Mouse (Mus musculus) heart, embryonic 11.5 days (tissue): ENCODE measurements around the gene Metrn. TPM values are rescaled to one million over a fixed set of nuclear protein-coding genes. Genes with fewer than 3 reads are reported as not detected.

Experiments used
- ATAC-seq: fragments of 200-750 bp; cut with Nextera tagmentation; replicated peaks from 2 replicates; pipeline ENCODE4 v1.8.0; 2017; ENCODE audit warnings: moderate library complexity; ENCODE audit not compliant: insufficient number of reproducible peaks, low FRiP score, low TSS enrichment
- H3K27ac ChIP-seq: fragments of 300-500 bp; sonication (generic); 2 replicates; pipeline ENCODE4 v1.5.1; 2014; ENCODE audit warnings: mild to moderate bottlenecking, low read depth, low read length
- H3K27me3 ChIP-seq: fragments of 300-500 bp; sonication (generic); 2 replicates; pipeline ENCODE4 v1.6.1; 2014; ENCODE audit warnings: mild to moderate bottlenecking, low read length, mixed read lengths; ENCODE audit not compliant: control insufficient read depth, insufficient read depth
- H3K36me3 ChIP-seq: fragments of 300-500 bp; sonication (generic); 2 replicates; pipeline ENCODE4 v1.6.1; 2014; ENCODE audit warnings: mild to moderate bottlenecking, low read length, moderate library complexity, mixed read lengths; ENCODE audit not compliant: control insufficient read depth, insufficient read depth
- H3K4me1 ChIP-seq: fragments of 300-500 bp; sonication (generic); 2 replicates; pipeline ENCODE4 v1.6.1; 2014; ENCODE audit warnings: low read length; ENCODE audit not compliant: control insufficient read depth, insufficient read depth
- H3K4me2 ChIP-seq: fragments of 300-500 bp; sonication (generic); 2 replicates; pipeline ENCODE4 v1.6.1; 2014; ENCODE audit warnings: mild to moderate bottlenecking, moderate library complexity
- H3K4me3 ChIP-seq: fragments of 300-500 bp; sonication (generic); 2 replicates; pipeline ENCODE4 v1.5.1; 2014; ENCODE audit warnings: low read depth, low read length
- H3K9ac ChIP-seq: fragments of 300-500 bp; sonication (generic); 2 replicates; pipeline ENCODE4 v1.6.1; 2014; ENCODE audit warnings: mild to moderate bottlenecking, low read depth, low read length, moderate library complexity
- H3K9me3 ChIP-seq: fragments of 300-500 bp; sonication (generic); replicated peaks from 2 replicates; pipeline ENCODE4 v1.6.1; 2016; ENCODE audit warnings: low read length; ENCODE audit not compliant: control insufficient read depth
- WGBS: fragments of 180-500 bp; shearing (Covaris S2); extraction: QIAGEN DNeasy Blood & Tissue Kit; methylation state at CpG from one replicate; pipeline ENCODE4 v1.1.7; 2014; ENCODE audit not compliant: insufficient replicate concordance; 5-methylcytosine and 5-hydroxymethylcytosine counted together
- polyA plus RNA-seq: library from polyadenylated mRNA; unstranded; fragments of >200 nt; fragmentation: Nextera tagmentation; extraction: Ambion mirVana; gene quantifications from 2 replicates; pipeline ENCODE4 v1.2.1, GENCODE M21; 2014

Metrn gene
- polyA plus RNA-seq, 1 experiment from 2014 or later: 6.2 TPM

GRCm38 (mm10) chr17:25828223-25828594 lies 31.3 kb upstream of the Metrn start:
- Histone ChIP-seq H3K36me3 (peaks cover 27% of the 10 kb centered on the region), H3K27me3 (no peaks in the 10 kb centered on the region), H3K4me1 (peaks cover 45% of the 10 kb centered on the region), H3K4me2 (peak overlapping the region; percentile 83), H3K4me3 (peak overlapping the region; percentile 69), H3K9me3 (no peaks in the 10 kb centered on the region), H3K9ac (peak overlapping the region; percentile 30; the same call in 1 of the 2 replicates), H3K27ac (peak overlapping the region; percentile 84; the same call in 1 of the 2 replicates)
- no peak for ATAC-seq
- whole genome bisulfite sequencing: 85% methylated on average over 8 of the region's 8 CpGs

GRCm38 (mm10) chr17:25827546-25828222 lies 30.7 kb upstream of the Metrn start:
- no peak overlapping the region for H3K9ac ChIP-seq
- H3K4me2 ChIP-seq: no peak overlapping the region; the same call in 1 of the 2 replicates
- no peak overlapping the region for H3K27ac ChIP-seq
- H3K36me3 ChIP-seq: peaks cover 27% of the 10 kb centered on the region
- peaks cover 45% of the 10 kb centered on the region for H3K4me1 ChIP-seq
- 0 out of 2 replicates have a peak, but pooled peaks cover 1% of the 10 kb centered on the region for H3K27me3 ChIP-seq
- peak overlapping the region; percentile 69; the same call in 1 of the 2 replicates for H3K4me3 ChIP-seq
- no peaks in the 10 kb centered on the region for H3K9me3 ChIP-seq
- WGBS: 94% methylated on average over 22 of the region's 22 CpGs
- no peak for ATAC-seq

GRCm38 (mm10) chr17:25827011-25827410 lies 30.1 kb upstream of the Metrn start:
- Histone ChIP-seq H3K36me3 (peaks cover 27% of the 10 kb centered on the region), H3K27ac (no peak overlapping the region), H3K9me3 (no peaks in the 10 kb centered on the region), H3K27me3 (peaks cover 5% of the 10 kb centered on the region; the same call in 1 of the 2 replicates), H3K4me3 (peak overlapping the region; percentile 2; the same call in 1 of the 2 replicates), H3K4me1 (peaks cover 43% of the 10 kb centered on the region), H3K9ac (no peak overlapping the region), H3K4me2 (no peak overlapping the region)
- no peak for ATAC-seq
- 93% methylated on average over 13 of the region's 13 CpGs for WGBS

DNA sequence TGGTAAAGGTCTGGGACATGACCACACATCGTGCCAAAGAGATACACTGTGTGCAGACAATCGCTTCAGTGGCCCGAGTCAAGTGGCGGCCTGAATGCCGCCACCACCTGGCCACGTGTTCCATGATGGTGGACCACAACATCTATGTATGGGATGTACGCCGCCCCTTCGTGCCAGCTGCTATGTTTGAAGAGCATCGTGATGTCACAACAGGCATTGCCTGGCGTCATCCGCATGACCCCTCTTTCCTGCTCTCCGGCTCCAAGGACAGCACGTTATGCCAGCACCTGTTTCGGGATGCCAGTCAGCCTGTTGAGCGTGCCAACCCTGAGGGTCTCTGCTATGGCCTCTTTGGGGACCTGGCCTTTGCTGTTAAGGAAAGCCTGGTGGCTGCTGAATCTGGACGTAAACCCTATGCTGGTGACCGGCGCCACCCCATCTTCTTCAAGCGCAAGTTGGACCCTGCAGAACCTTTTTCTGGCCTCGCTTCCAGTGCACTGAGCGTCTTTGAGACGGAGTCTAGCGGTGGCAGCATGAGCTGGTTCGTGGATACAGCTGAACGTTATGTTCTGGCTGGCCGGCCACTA lies 29.1 kb upstream of the Metrn start:
- Histone ChIP-seq H3K9me3 (no peaks in the 10 kb centered on the region), H3K4me3 (no peak overlapping the region), H3K36me3 (peaks cover 23% of the 10 kb centered on the region), H3K4me2 (no peak overlapping the region), H3K27ac (no peak overlapping the region), H3K9ac (no peak overlapping the region), H3K27me3 (peaks cover 10% of the 10 kb centered on the region), H3K4me1 (peaks cover 34% of the 10 kb centered on the region)
- no peak for ATAC-seq
- 93% methylated on average over 27 of the region's 27 CpGs for WGBS

GRCm38 (mm10) chr17:25825311-25825710 lies 28.4 kb upstream of the Metrn start:
- 85% methylated on average over 6 of the region's 6 CpGs for WGBS
- Histone ChIP-seq H3K36me3 (peaks cover 16% of the 10 kb centered on the region), H3K9ac (no peak overlapping the region), H3K4me2 (peak overlapping the region; percentile 97), H3K9me3 (no peaks in the 10 kb centered on the region), H3K27me3 (peaks cover 15% of the 10 kb centered on the region), H3K4me1 (peaks cover 28% of the 10 kb centered on the region), H3K4me3 (peak overlapping the region; percentile 70; the same call in 1 of the 2 replicates), H3K27ac (no peak overlapping the region)
- ATAC-seq: no peak

DNA sequence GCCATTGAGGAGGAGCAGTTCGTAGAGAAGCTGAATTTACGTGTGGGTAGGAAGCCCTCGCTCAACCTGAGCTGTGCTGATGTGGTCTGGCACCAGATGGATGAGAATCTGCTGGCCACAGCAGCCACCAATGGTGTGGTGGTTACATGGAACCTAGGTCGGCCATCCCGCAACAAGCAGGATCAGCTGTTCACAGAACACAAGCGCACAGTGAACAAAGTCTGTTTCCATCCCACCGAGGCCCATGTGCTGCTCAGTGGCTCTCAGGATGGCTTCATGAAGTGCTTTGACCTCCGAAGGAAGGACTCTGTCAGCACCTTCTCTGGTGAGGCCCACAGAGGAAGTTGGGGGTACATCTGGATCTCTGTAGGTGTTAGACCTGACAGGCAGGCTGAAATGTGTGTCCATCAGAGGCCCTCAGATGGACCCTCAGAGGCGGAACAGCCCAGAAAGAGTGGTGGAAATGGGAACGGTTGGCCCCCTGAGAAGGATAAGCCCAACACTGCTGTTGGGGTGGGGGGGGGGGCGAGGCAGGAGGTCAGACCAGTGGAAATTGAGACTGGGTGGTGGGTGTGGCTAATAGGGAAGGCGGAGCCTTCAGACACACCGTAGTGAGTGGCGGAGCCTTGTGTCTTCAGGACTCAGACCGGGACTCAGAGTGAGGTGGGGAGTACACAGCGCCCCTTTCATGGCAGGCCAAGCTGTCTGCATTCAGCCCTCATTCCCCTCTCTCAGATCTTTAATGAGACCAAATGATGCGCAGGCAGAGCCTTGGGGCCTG lies 27.6 kb upstream of the Metrn start:
- Histone ChIP-seq H3K9me3 (no peaks in the 10 kb centered on the region), H3K4me3 (peak overlapping the region; percentile 70), H3K27ac (no peak overlapping the region), H3K4me1 (peaks cover 21% of the 10 kb centered on the region), H3K4me2 (peak overlapping the region; percentile 97), H3K36me3 (peaks cover 11% of the 10 kb centered on the region), H3K9ac (0 out of 2 replicates have a peak overlapping the region, but pooled peaks have one; percentile 12), H3K27me3 (peaks cover 22% of the 10 kb centered on the region)
- 58% methylated on average over 17 of the region's 17 CpGs for WGBS
- no peak for ATAC-seq

GRCm38 (mm10) chr17:25823452-25823851 lies 26.5 kb upstream of the Metrn start, which contains the start of gene Wdr24:
Gene Wdr24, plus strand, starts transcription at chr17:25823627.
- ATAC-seq: no peak

More at GRCm38 (mm10) chr17:25823452-25823851, 26.5 kb upstream of the Metrn start, which contains the start of gene Wdr24:
- Histone ChIP-seq H3K4me1 (peaks cover 21% of the 10 kb centered on the region), H3K9me3 (no peaks in the 10 kb centered on the region), H3K27ac (peak within 1 kb of the TSS; percentile 35; the same call in 1 of the 2 replicates), H3K27me3 (peaks cover 33% of the 10 kb centered on the region), H3K36me3 (peaks cover 11% of the 10 kb centered on the region), H3K4me2 (peak within 1 kb of the TSS; percentile 97), H3K4me3 (peak within 1 kb of the TSS; percentile 70), H3K9ac (peak within 1 kb of the TSS; percentile 83)
- under 1% methylated on average over 18 of the region's 18 CpGs for WGBS
